Mouse (Mus musculus): ENCODE results near the gene Fgfr2.

- TF ChIP-seq CTCF (IDR thresholded peaks at IDR 0.05) (no peak), EP300 (IDR thresholded peaks at IDR 0.05) (no peak)
These were observed 1453.8 kb downstream of the Fgfr2 start for GRCm38 (mm10) chr7:131669326-131669725.
